ENCODE assay signal across 29 mouse cellular contexts in genomic region chr19:10011408-10011807, GRCm38 (mm10).
"Had no signal": no experiment of that assay in that cellular context is flagged by ENCODE, and none has a peak within 500 bp of the region (broad histone marks: within the 10 kb centered on the region; RNA-seq: fewer than 3 reads in every experiment).

No protein-coding gene starts in this region.

- ATAC-seq: liver, embryonic 12.5 days; liver, postnatal 0 days; midbrain, embryonic 13.5 days; midbrain, embryonic 15.5 days; midbrain, embryonic 16.5 days had no signal

- H3K36me3 ChIP-seq: limb, embryonic 10.5 days; limb, embryonic 12.5 days; limb, embryonic 13.5 days; limb, embryonic 15.5 days; liver, embryonic 15.5 days; lung, embryonic 15.5 days; midbrain, embryonic 10.5 days; midbrain, embryonic 12.5 days; midbrain, embryonic 13.5 days; midbrain, embryonic 15.5 days; neural tube, embryonic 12.5 days had no signal

- H3K4me1 ChIP-seq: midbrain, embryonic 12.5 days; midbrain, embryonic 13.5 days; midbrain, embryonic 15.5 days; neural tube, embryonic 12.5 days had no signal

- H3K27me3 ChIP-seq: limb, embryonic 12.5 days; limb, embryonic 13.5 days; limb, embryonic 15.5 days; liver, embryonic 12.5 days; liver, embryonic 13.5 days; lung, embryonic 15.5 days; midbrain, embryonic 13.5 days; midbrain, embryonic 15.5 days; neural tube, embryonic 12.5 days had no signal

- H3K27ac ChIP-seq: left cerebral cortex, adult 2 months; limb, embryonic 12.5 days; limb, embryonic 15.5 days; liver, embryonic 12.5 days; liver, embryonic 14.5 days; liver, embryonic 15.5 days; macrophage; midbrain, embryonic 10.5 days; midbrain, embryonic 12.5 days; midbrain, embryonic 13.5 days; midbrain, embryonic 15.5 days; neural tube, embryonic 12.5 days had no signal

- DNase-seq: left cerebral cortex, postnatal 4 days; liver; liver, embryonic 13.5 days; liver, postnatal 0 days; lung, adult 18-20 months; lung, adult 2 months; lung, embryonic 14.5 days; lung, postnatal 36 days; midbrain, embryonic 14.5 days had no signal

- H3K4me3 ChIP-seq: left cerebral cortex, adult 2 months; limb, embryonic 10.5 days; limb, embryonic 12.5 days; limb, embryonic 13.5 days; limb, embryonic 15.5 days; liver, embryonic 12.5 days; liver, embryonic 13.5 days; liver, embryonic 15.5 days; lung, embryonic 15.5 days; megakaryocyte, embryonic 14.5 days; midbrain, embryonic 10.5 days; midbrain, embryonic 12.5 days; midbrain, embryonic 13.5 days; midbrain, embryonic 15.5 days; myocyte; neural tube, embryonic 12.5 days had no signal

- H3K9ac ChIP-seq: limb, embryonic 12.5 days; limb, embryonic 13.5 days; limb, embryonic 15.5 days; liver, embryonic 12.5 days; liver, embryonic 13.5 days; liver, embryonic 14.5 days; liver, embryonic 15.5 days; liver, postnatal 0 days; lung, embryonic 14.5 days; lung, embryonic 15.5 days; midbrain, embryonic 12.5 days; midbrain, embryonic 13.5 days; midbrain, embryonic 15.5 days; neural tube, embryonic 12.5 days had no signal

- H3K4me2 ChIP-seq: limb, embryonic 12.5 days; limb, embryonic 13.5 days; limb, embryonic 15.5 days; liver, embryonic 11.5 days; liver, embryonic 12.5 days; liver, embryonic 13.5 days; liver, embryonic 15.5 days; lung, embryonic 14.5 days; lung, embryonic 15.5 days; midbrain, embryonic 11.5 days; midbrain, embryonic 12.5 days; midbrain, embryonic 13.5 days; midbrain, embryonic 15.5 days; neural tube, embryonic 12.5 days had no signal

- H3K9me3 ChIP-seq: limb, embryonic 10.5 days; limb, embryonic 12.5 days; limb, embryonic 13.5 days; limb, embryonic 15.5 days; liver, embryonic 12.5 days; liver, embryonic 13.5 days; liver, embryonic 15.5 days; lung, embryonic 15.5 days; megakaryocyte, embryonic 14.5 days; midbrain, embryonic 10.5 days; midbrain, embryonic 12.5 days; midbrain, embryonic 13.5 days; midbrain, embryonic 15.5 days; neural tube, embryonic 12.5 days had no signal
